Mouse (Mus musculus) embryonic facial prominence, embryonic 13.5 days (tissue): ENCODE data around the gene Mcemp1. TPM values are rescaled to one million over a fixed set of nuclear protein-coding genes. Genes with fewer than 3 reads are reported as not detected.

Source experiments
- ATAC-seq: fragments of 200-750 bp; cut with Nextera tagmentation; 2 replicates; pipeline ENCODE4 v1.8.0; 2017; ENCODE audit warnings: low read depth; ENCODE audit not compliant: insufficient number of reproducible peaks, insufficient read depth, low FRiP score, low TSS enrichment
- H3K27ac ChIP-seq: fragments of 300-500 bp; sonication (generic); 2 replicates; pipeline ENCODE4 v1.5.1; 2015; ENCODE audit warnings: moderate library complexity, mild to moderate bottlenecking, inconsistent platforms
- H3K27me3 ChIP-seq: fragments of 300-500 bp; sonication (generic); 2 replicates; pipeline ENCODE4 v1.6.1; 2015; ENCODE audit warnings: mild to moderate bottlenecking, inconsistent platforms
- H3K36me3 ChIP-seq: fragments of 300-500 bp; sonication (generic); 2 replicates; pipeline ENCODE4 v1.6.1; 2015; ENCODE audit warnings: mild to moderate bottlenecking, inconsistent platforms
- H3K4me1 ChIP-seq: fragments of 300-500 bp; sonication (generic); 2 replicates; pipeline ENCODE4 v1.6.1; 2015; ENCODE audit warnings: inconsistent platforms
- H3K4me2 ChIP-seq: fragments of 300-500 bp; sonication (generic); 2 replicates; pipeline ENCODE4 v1.6.1; 2015; ENCODE audit warnings: moderate library complexity, mild to moderate bottlenecking, inconsistent platforms
- H3K4me3 ChIP-seq: fragments of 300-500 bp; sonication (generic); 2 replicates; pipeline ENCODE4 v1.5.1; 2015; ENCODE audit warnings: mild to moderate bottlenecking, inconsistent platforms
- H3K9ac ChIP-seq: fragments of 300-500 bp; sonication (generic); 2 replicates; pipeline ENCODE4 v1.6.1; 2015; ENCODE audit warnings: mild to moderate bottlenecking, inconsistent platforms
- H3K9me3 ChIP-seq: fragments of 300-500 bp; sonication (generic); 2 replicates; pipeline ENCODE4 v1.6.1; 2016; ENCODE audit warnings: inconsistent platforms
- WGBS: fragments of 180-500 bp; shearing (Covaris S2); methylation state at CpG from one replicate; pipeline ENCODE4 v1.1.7; 2015; ENCODE audit warnings: mixed read lengths; 5-methylcytosine and 5-hydroxymethylcytosine counted together
- polyA plus RNA-seq: library from polyadenylated mRNA; unstranded; fragments of >200 nt; fragmentation: Nextera tagmentation; extraction: Ambion mirVana; gene quantifications from 2 replicates; pipeline ENCODE4 v1.2.1, GENCODE M21; 2015

Mcemp1 gene
- polyA plus RNA-seq, 1 experiment from 2014 or later = 0.27 TPM

- H3K9me3 ChIP-seq = no peaks in the 10 kb centered on the region; the same call in 1 of the 2 replicates
- H3K9ac ChIP-seq = no peak within 1 kb of the TSS
- H3K27me3 ChIP-seq = no peaks in the 10 kb centered on the region
- H3K4me3 ChIP-seq = no peak within 1 kb of the TSS
- no peaks in the 10 kb centered on the region for H3K36me3 ChIP-seq
- no peak within 1 kb of the TSS for H3K4me2 ChIP-seq
- no peaks in the 10 kb centered on the region for H3K4me1 ChIP-seq
- ATAC-seq = no peak
- 86% methylated on average over 3 of the region's 3 CpGs for WGBS
- no peak within 1 kb of the TSS for H3K27ac ChIP-seq
Measured at GRCm38 (mm10) chr8:3694121-3694520, 28.6 kb downstream of the Mcemp1 start, which contains the start of gene Fcer2a. TSS of gene Fcer2a (minus strand) at chr8:3694175.

- Histone ChIP-seq H3K9ac (no peak overlapping the region), H3K4me1 (no peaks in the 10 kb centered on the region), H3K9me3 (no peaks in the 10 kb centered on the region), H3K27me3 (no peaks in the 10 kb centered on the region), H3K36me3 (no peaks in the 10 kb centered on the region), H3K4me2 (no peak overlapping the region), H3K4me3 (no peak overlapping the region), H3K27ac (no peak overlapping the region)
- ATAC-seq = no peak
- WGBS = 95% methylated on average over 1 of the region's 1 CpGs
Measured at GRCm38 (mm10) chr8:3701491-3701890, 35.9 kb downstream of the Mcemp1 start.

GRCm38 (mm10) chr8:3705711-3706110 lies 40.2 kb downstream of the Mcemp1 start:
- H3K4me2 ChIP-seq = no peak overlapping the region
- 64% methylated on average over 4 of the region's 4 CpGs for WGBS
- no peak overlapping the region for H3K9ac ChIP-seq
- no peaks in the 10 kb centered on the region for H3K4me1 ChIP-seq
- H3K9me3 ChIP-seq = no peaks in the 10 kb centered on the region
- no peaks in the 10 kb centered on the region for H3K27me3 ChIP-seq
- H3K27ac ChIP-seq = no peak overlapping the region
- no peaks in the 10 kb centered on the region for H3K36me3 ChIP-seq
- no peak overlapping the region for H3K4me3 ChIP-seq
- ATAC-seq = no peak

GRCm38 (mm10) chr8:3707611-3708010 lies 42.1 kb downstream of the Mcemp1 start:
- Histone ChIP-seq H3K4me2 (no peak overlapping the region), H3K36me3 (no peaks in the 10 kb centered on the region), H3K4me1 (no peaks in the 10 kb centered on the region), H3K9me3 (no peaks in the 10 kb centered on the region), H3K27ac (no peak overlapping the region), H3K9ac (no peak overlapping the region), H3K4me3 (no peak overlapping the region), H3K27me3 (no peaks in the 10 kb centered on the region)
- 64% methylated on average over 7 of the region's 7 CpGs for WGBS
- ATAC-seq = no peak

- WGBS = 70% methylated on average over 3 of the region's 3 CpGs
- H3K9me3 ChIP-seq = no peaks in the 10 kb centered on the region
- no peak overlapping the region for H3K9ac ChIP-seq
- no peaks in the 10 kb centered on the region for H3K36me3 ChIP-seq
- no peak overlapping the region for H3K4me3 ChIP-seq
- no peak overlapping the region for H3K4me2 ChIP-seq
- no peak for ATAC-seq
- no peak overlapping the region for H3K27ac ChIP-seq
- no peaks in the 10 kb centered on the region for H3K4me1 ChIP-seq
- no peaks in the 10 kb centered on the region for H3K27me3 ChIP-seq
Measured at GRCm38 (mm10) chr8:3710312-3710711, 44.8 kb downstream of the Mcemp1 start.

- no peak for ATAC-seq
- no peak overlapping the region for H3K4me3 ChIP-seq
- no peaks in the 10 kb centered on the region for H3K4me1 ChIP-seq
- H3K36me3 ChIP-seq = no peaks in the 10 kb centered on the region
- no peaks in the 10 kb centered on the region for H3K27me3 ChIP-seq
- no peak overlapping the region for H3K9ac ChIP-seq
- H3K9me3 ChIP-seq = no peaks in the 10 kb centered on the region
- H3K4me2 ChIP-seq = no peak overlapping the region
- 54% methylated on average over 2 of the region's 2 CpGs for WGBS
- H3K27ac ChIP-seq = no peak overlapping the region
Measured at GRCm38 (mm10) chr8:3711646-3712045, 46.1 kb downstream of the Mcemp1 start.

GRCm38 (mm10) chr8:3717321-3717954 lies 51.9 kb downstream of the Mcemp1 start:
- H3K4me1 ChIP-seq = no peaks in the 10 kb centered on the region
- no peaks in the 10 kb centered on the region for H3K27me3 ChIP-seq
- H3K9me3 ChIP-seq = no peaks in the 10 kb centered on the region
- H3K4me2 ChIP-seq = no peak overlapping the region
- WGBS = 86% methylated on average over 12 of the region's 12 CpGs
- H3K4me3 ChIP-seq = no peak overlapping the region
- no peak overlapping the region for H3K27ac ChIP-seq
- H3K36me3 ChIP-seq = no peaks in the 10 kb centered on the region
- no peak for ATAC-seq
- H3K9ac ChIP-seq = no peak overlapping the region

- ATAC-seq = no peak
- Histone ChIP-seq H3K36me3 (no peaks in the 10 kb centered on the region), H3K4me3 (no peak overlapping the region), H3K4me2 (no peak overlapping the region), H3K27me3 (no peaks in the 10 kb centered on the region), H3K9ac (no peak overlapping the region), H3K27ac (no peak overlapping the region), H3K4me1 (no peaks in the 10 kb centered on the region), H3K9me3 (no peaks in the 10 kb centered on the region)
- WGBS = 17% methylated on average over 14 of the region's 14 CpGs
Measured at GRCm38 (mm10) chr8:3718559-3718958, 53.0 kb downstream of the Mcemp1 start.

Other genes starting within 250 kb of the Mcemp1 start
- gene Pex11g, start 198.1 kb upstream of the Mcemp1 start, polyA plus RNA-seq = 4.5 and 5.2 TPM in 2 replicates
- 0.18 TPM in 1 of 2 replicates, not detected in the other for gene Tex45, start 194.9 kb upstream of the Mcemp1 start, polyA plus RNA-seq
- 52.0 and 53.9 TPM in 2 replicates for gene Zfp358, start 172.6 kb upstream of the Mcemp1 start, polyA plus RNA-seq
- gene Mcoln1, start 165.3 kb upstream of the Mcemp1 start, polyA plus RNA-seq = 58.3 and 59.9 TPM in 2 replicates
- 26.5 and 31.0 TPM in 2 replicates for gene Pnpla6, start 150.4 kb upstream of the Mcemp1 start, polyA plus RNA-seq
- 0.48 and 0.76 TPM in 2 replicates for gene C330021F23Rik, start 97.8 kb upstream of the Mcemp1 start, polyA plus RNA-seq
- 8.1 and 9.0 TPM in 2 replicates for gene Camsap3, start 78.5 kb upstream of the Mcemp1 start, polyA plus RNA-seq
- 59.2 and 62.2 TPM in 2 replicates for gene Xab2, start 44.4 kb upstream of the Mcemp1 start, polyA plus RNA-seq
- gene Pet100, start 44.2 kb upstream of the Mcemp1 start, polyA plus RNA-seq = 100 and 112 TPM in 2 replicates
- 0.56 and 0.72 TPM in 2 replicates for gene Pcp2, start 40.2 kb upstream of the Mcemp1 start, polyA plus RNA-seq
- gene Stxbp2, start 34.8 kb upstream of the Mcemp1 start, polyA plus RNA-seq = 35.8 and 39.3 TPM in 2 replicates
- gene Retn, start 10.0 kb upstream of the Mcemp1 start, polyA plus RNA-seq = not detected in 2 replicates
- gene Fcor, start 6.6 kb downstream of the Mcemp1 start, polyA plus RNA-seq = 13.3 and 18.2 TPM in 2 replicates
- 42.0 and 43.0 TPM in 2 replicates for gene Trappc5, start 10.5 kb downstream of the Mcemp1 start, polyA plus RNA-seq
- gene Fcer2a, start 28.4 kb downstream of the Mcemp1 start, polyA plus RNA-seq = 0.27 and 0.37 TPM in 2 replicates
- 0.17 and 0.21 TPM in 2 replicates for gene Clec4g, start 54.9 kb downstream of the Mcemp1 start, polyA plus RNA-seq
- gene Cd209a, start 83.2 kb downstream of the Mcemp1 start, polyA plus RNA-seq = 0.22 TPM in 1 of 2 replicates, not detected in the other
- not detected in 2 replicates for gene Cd209e, start 188.6 kb downstream of the Mcemp1 start, polyA plus RNA-seq
- not detected in 2 replicates for gene Cd209d, start 212.8 kb downstream of the Mcemp1 start, polyA plus RNA-seq